Mouse (Mus musculus) retina, embryonic 14.5 days (tissue): ENCODE results near the gene Arpc5l.
"Not testable (repeated sequence)": the region's sequence is repeated elsewhere in the genome, so short reads cannot be mapped to it uniquely, and the experiment has no call there.

ENCODE experiments used
- DNase-seq: peaks from one replicate; pipeline ENCODE4 v3.0.0-alpha.2; 2015; ENCODE audit warnings: low spot score

The Arpc5l gene

DNA sequence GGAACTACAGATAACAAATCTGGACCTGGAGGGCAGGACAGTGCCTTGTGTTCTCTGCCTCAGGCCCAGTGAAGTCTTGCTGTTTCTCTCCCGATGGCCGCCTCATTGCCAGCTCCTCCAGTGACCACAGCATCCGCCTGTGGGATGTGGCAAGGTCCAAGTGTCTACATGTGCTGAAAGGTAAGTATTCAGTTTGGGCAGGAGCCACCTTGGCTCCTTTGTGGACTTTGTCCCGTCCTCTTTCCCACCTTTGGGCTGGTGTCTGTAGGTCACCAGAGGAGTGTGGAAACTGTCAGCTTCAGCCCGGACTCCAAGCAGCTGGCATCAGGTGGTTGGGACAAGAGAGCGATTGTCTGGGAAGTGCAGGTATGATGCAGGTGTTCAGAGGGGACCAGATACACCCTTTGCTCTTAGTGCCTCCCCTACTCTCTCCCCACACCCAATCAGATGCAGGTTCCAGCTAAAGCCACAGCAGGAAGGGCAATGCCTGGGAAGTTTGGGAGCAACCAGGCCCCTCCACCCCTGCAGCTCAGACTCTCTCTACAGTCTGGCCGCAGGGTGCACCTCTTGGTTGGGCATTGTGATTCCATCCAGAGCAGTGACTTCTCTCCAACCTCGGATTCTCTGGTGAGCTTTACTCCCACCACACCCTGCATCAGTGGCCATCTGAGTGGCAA lies 5.1 kb upstream of the Arpc5l start:
- DNase-seq, result no peak

DNA sequence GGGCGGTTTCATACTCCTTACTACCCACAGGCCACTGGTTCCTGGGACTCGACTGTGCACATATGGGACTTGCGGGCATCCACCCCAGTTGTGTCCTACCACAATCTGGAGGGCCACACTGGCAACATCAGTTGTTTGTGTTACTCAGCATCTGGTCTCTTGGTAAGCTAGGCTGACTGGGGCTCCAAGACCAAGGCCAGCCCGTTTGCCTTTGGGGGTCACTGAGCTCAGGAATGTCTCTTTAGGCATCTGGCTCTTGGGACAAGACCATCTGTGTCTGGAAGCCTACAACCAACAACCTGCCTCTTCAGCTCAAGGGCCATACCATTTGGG lies 4.6 kb upstream of the Arpc5l start:
- no peak for DNase-seq

DNA sequence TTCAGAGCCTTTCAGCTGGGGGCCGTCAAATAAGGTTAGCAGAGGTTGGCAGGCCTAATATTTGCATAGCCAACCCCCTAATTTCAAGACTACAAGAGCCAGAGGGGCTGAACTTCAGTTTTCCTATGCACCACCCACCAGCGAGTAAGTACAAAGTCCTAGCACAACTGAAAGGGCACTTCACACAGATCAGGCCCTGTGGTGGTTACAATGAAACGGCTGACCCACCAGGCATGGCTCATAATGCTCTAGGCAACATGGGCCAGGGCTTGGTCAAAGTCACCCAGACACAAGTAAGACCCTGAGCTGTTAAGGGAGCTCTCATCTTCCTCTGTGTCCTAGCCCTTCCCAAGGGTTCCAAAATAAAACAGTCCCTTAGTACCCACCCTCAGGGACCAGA lies 3.3 kb upstream of the Arpc5l start:
- no peak for DNase-seq

DNA sequence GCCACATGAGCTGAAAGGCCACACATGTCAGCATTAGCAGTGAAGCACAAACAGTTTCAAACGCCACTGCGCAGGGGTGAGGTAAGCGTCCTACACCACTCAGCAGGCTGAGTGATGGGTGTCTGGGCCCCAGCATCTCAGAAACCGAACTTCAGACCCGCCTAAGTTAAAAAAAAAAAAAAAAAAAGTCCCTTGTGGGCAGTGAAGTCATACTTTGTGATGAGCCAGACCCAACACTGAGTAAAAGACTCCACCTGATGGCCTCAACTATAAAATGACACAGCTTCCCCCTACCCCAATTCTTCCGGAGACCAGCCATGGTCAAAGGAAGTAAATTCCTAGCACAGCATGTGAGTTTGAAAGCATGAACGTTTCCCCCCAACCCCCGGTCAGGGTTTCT lies 2.0 kb upstream of the Arpc5l start:
- no peak for DNase-seq

DNA sequence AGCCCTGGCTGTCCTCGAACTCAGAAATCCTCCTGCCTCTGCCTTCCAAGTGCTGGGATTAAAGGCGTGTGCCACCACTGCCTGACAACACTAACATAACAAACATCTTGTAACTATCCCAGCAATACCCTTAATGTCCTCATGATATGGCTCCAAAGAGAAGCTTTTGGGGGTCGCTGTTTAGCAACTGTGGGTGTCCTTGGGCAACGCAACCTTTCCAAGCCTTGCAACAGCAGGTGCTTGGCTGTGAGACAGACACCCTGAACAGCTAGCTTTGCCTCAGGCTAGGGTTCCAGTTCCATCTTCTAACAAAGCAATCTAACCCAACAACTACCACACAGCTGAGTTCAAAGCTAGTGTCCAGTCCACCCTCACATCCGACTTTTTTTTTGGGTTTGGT lies 1.6 kb upstream of the Arpc5l start:
- no peak for DNase-seq

DNA sequence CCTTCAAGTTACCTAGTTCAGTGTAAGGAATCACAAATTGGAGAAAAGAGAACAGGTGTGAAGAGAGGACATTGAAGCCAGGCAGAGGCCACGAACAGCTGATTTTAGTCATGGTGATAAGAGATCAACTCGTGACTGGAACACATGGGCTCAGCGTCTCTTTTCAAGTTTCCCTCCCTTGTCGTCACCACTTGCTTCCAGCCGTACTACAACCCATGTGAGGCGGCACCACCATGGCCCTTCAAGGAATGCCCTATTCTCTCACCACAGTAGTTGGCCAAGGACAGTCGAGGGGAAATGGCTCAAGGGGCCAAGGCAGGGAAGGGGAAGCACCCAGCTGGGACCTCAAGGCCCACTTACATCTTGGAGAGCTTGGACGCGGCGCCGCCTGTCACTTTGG lies 776 bp upstream of the Arpc5l start:
- peak; percentile 51 for DNase-seq

DNA sequence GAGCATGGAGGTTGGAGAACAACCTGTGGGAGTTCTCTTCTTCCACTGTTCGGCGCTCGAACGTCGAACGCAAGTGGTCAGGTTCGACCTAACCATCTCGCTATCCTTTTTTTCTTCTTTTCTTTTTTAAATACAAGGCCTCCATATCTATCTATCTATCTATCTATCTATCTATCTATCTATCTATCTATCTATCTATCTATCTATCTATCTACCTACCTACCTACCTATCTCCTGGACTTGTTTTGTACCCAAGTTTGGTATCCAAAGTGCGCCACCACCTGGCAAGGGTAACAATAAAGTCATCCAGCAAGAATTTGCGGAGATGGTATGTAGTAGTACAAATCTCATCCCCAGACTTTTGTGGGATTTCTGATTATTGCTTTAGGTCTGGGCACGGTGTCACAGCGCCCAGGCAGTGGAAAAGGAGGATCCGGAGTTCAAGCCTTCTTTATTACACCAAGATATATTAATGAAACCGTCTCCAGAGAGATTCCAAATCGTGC lies 479 bp downstream of the Arpc5l start, which contains the start of gene Rpl35:
Gene Rpl35 (minus strand): TSS at position 51 of the 506 bp plus-strand sequence.
- peak; percentile 35 for DNase-seq

DNA sequence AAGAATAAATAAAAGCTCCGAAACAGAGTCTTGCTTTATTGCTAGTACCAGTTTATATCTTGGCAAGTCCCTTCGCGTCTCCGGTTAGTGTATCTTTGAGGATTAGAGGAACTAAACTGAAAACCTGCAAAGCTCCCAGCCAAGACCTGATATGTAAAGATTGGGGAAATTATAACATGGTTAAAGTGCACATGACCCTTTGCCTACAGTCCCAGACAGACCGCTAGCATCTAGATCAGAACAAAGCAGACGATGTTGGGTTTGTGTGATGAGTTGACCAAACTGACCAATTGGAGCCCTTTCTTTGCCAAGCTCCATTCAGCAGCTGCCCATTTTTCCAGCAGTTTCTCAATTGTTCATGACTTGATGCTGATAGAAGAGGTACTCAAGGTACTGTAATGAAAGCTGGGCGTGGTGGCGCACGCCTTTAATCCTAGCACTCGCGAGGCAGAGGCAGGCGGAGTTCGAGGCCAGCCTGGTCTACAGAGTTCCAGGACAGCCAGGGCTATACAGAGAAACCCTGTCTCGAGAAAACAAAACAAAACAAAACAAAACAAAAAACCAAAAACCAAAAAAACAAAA lies 1.1 kb downstream of the Arpc5l start:
- DNase-seq, result no peak

DNA sequence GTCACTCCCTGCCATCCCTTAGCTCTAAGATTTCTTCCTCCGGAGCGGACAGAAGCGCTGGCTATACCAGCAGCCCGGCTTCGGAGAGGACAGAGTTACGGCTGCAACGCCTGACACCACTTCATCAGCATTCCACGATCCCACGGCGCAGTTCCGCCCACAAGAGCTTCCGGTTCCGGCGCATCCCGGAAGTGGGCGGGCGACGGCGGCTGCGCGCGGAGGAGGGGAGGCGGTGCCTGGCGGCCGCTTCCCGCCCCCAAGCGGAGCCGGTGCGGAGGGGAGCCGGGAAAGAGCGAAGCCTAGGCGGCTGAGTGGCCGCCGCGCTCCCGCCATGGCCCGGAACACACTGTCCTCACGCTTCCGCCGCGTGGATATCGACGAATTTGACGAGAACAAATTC lies 2.7 kb downstream of the Arpc5l start:
- peak; percentile 92 for DNase-seq

DNA sequence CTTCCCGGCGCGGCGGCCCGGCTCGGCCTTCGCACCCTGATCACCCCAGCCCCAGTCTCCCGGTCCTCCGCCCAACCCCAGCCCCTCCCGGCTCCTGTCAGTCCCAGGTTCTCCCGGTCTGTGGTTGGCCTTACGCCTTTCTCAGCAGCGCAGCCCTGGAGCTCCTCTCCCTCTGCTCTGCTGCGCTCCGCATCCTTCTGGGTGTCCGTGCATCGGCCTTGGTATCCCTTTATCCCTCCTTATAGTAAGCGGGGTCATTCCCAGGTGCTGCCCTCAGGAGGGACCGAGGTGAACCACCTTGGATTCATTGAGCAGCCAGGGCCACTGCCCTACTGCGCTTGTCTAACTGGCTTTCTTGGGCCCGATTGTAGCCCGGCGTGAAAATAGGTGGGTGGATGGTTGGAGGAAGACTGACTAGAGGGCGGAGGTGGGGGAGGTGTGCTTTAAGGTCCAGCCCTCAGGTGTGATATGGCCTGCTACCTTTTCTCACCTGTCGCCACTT lies 3.3 kb downstream of the Arpc5l start:
- no peak for DNase-seq

DNA sequence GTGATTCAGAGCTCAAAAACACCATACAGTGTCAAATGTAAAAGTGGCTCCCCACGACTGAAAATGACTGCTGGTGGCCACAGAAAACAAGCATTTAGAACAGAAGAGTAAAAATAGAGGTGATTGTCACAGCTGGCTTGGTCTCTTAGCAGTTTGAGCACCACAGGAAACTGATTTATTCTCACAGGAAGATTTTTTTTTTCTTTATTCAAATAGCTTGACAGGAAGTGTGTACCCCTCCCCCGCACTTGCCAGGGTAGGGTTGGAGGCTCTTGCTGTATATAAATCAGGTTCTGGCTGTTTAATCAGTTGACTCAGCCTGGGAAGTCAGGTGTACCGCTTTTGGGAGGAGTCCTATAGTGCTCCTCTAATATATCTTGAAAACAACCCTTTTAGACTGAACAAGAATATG lies 3.8 kb downstream of the Arpc5l start:
- DNase-seq, result no peak

DNA sequence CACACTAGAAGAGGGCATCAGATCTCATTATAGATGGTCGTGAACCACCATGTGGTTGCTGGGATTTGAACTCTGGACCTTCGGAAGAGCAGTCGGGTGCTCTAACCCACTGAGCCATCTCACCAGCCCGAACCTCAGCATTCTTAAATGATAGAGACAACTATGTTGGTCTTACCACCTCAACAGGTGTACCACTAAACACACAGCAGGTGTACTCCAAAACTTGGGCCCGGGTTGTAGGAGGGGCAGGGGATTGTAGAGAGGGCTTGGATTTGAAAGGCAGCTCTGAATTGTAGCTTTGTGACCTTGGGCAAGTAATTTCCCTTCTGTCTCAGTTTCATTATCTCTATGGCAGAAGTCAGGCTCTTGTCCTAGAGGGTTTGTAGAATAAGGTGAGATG lies 5.0 kb downstream of the Arpc5l start:
- not testable (repeated sequence) for DNase-seq

DNA sequence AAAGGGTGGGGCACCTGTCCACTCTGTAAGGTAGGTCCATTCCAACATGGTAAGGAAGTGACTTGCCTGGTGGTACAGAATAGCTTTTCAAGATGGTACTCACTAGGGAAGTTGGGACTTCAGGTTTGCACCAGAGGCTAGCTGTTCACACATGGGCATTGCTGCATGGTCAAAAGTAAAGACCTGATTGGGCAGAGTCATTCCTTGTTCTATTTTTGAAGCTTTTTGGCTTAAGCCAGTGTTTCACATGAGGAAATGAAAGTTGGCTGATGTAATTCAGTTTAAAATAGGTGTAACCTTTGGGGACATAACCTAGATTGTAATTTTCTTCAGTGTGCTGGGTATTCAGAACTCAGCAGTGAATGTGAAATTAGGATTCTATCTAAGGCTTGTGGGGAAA lies 6.1 kb downstream of the Arpc5l start:
- no peak for DNase-seq

DNA sequence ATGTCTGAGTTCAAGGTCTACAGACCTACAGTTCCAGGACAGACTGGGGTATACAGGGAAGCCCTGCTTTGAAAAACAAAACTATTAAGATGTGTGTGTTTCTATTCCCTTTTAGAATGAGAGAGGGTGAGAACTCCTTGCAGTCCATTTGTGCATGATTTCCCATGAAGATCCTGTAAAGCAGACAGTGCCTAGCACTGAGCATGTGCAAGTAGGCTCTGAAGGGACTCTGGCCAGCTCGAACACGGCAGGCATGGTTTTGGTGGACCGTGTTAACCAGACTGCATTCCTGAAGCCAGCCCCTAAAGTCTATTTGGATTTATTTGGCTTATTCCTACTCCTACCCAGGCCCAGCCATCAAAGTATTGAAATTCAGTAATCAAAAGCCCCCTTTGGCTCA lies 6.8 kb downstream of the Arpc5l start:
- no peak for DNase-seq

DNA sequence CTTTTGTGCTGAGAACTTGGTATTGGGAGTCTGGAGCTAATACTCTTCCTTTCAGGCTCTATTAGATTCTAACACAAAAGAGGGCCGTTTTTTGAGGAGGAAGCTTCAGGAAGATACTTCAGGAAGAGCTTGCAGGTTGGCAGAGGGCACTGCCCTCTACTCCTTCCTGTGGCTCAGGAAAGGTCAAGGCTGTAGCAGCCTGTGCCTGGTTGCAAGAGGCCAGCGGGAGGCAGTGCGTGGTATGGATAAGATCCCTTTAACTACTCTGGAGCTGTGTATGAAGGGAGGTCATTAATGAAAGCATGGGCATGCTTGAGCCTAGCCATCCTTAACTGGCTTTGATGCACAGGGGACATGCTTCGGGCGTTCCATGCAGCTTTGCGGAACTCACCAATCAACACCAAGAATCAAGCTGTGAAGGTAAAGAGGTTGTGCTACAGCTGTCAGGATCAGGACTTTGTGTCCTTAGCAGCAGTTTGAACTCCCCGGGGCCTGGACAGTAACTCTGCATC lies 7.7 kb downstream of the Arpc5l start:
- no peak for DNase-seq

DNA sequence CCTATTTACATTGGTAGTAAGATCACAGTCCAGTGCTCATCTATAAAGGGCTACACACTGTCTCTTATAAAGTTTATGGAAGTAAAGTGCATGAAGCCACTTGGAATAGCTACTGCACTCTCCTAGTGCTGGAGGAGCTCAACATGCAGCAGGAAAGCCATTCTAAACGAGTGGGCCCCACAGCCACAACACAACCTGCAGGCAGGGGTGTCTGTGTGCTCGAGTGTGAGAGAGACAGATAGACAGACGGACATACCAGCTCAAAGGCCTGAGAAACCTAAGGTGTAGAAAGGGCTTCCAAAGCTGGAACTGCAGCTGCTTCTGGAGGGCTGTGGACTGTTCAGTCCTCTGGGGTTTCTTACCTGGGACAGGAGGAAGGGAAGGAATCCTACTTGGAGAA lies 11.4 kb downstream of the Arpc5l start:
- no peak for DNase-seq

DNA sequence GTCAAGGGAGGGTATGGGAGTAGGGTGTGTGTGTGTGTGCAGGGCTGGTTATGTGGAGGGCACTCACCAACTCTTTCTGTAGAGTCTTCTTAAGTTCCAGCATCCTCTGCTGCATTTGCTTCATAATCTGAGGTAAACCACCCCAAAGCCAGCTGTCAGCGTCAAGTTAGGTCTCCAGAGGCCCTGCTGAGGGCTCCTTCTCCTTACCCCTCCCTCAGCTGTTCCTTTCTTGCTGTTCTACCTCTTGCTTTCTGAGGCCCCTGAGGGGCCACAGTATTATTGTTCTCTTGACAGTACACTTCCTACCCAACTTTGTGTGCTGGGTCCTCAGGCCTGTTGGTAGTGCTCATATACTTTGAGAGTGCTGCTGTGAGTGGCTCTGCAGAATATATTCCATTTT lies 14.9 kb downstream of the Arpc5l start:
- DNase-seq, result no peak

DNA sequence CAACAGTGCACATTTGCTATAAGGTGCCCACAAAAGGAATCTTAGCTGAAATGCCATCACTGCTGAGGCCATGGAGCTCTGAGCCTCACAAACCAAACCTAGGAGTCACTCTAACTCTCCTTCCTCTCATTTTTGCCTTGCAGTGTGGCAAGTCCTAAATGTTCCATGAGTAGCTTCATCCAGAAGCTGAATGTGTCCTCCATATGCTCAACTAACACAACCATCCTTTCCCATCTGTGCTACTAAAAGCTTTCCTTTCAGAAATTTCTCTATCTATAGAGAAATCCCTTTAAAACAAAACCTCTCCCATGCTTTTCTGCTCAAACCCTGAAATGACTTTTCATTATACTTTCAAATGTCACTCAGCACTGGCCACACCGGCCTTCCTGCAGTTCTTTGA lies 26.5 kb downstream of the Arpc5l start:
- DNase-seq, result no peak

DNA sequence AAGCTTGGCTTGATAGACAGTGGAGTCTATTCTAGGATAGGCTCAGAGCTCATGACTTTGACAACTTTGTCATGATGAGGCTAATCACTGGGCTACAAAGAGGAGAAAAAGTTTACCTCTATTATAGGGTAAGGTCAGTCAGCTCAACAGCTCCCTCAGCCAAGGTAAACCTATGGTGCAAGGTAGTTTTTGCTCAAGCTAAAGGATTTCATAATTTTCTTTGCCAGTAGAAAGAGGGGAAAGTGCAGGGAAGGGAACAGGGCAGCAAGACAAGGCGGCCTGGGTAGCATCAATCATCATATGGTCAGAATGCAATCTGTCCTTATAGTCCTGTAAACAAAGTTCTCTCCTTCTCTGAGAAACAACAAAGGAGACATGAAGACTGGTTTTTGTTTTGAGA lies 35.1 kb downstream of the Arpc5l start:
- DNase-seq, result no peak

DNA sequence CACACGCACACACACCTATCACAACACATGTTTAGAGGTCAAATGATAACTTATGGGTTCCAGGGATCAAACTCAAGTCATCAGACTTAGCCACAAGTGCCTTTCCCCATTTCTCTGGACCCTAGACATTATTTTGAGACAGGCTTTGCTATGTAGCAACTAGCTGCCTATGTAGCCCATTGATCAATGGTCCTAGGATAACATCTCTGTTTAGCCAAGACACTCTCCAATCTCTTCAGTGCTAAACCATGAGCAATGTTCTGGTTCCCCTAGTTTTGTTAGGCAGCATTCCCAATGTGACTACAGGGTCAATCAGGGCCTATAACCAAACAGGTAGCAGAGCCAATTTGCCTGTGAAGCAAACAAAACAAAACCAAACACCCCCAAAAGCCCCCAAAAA lies 43.4 kb downstream of the Arpc5l start:
- DNase-seq, result no peak

DNA sequence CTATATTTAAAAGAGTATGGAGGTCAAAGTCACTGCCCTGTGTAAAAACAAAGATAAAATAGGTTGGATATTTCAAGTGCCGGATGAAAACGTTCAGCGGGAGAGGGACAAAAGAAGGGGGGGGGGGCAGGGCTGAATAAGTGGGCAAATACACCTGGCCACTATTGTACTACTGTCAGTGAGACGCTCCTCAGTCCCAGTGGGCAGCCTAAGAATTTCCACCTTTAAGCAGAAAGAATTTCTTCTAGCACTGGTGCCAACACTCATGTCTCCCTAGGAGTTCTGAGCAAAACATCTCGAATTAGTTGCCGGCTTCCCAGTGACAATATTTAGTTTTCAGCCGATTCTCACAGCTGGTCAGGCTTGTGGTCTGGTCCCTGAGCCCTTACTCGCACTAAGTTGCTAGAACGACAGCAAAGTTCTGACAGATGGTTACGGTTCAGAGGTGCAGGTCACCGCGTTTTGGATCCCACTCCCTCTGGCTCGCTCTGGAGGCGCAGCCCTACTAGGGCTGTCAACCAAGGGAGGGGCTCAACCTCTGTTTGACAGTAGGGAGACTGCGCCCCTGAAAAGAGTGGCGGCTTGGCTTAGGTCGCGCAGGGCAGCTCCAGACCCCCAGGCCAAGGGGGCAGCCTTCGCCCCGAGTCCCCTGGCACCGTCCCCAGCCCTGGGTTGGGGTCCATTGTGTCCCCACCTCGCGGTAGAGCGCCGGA lies 59.7 kb downstream of the Arpc5l start:
- no peak for DNase-seq
